ENCODE assay signal across 8 mouse cellular contexts in genomic region chr7:82335211-82336121, GRCm38 (mm10). TPM values are rescaled to one million over a fixed set of nuclear protein-coding genes. Genes with fewer than 3 reads are reported as not detected.
A peak's percentile ranks its signal among the peaks of the same experiment; 100 is the strongest.
DNase-seq lines count a peak whose midpoint lies in the region; ATAC-seq and TF ChIP-seq lines count a peak whose summit lies in the region.

Adamtsl3 (plus strand) TSS chr7:82335694.

- no peak for DNase-seq in liver, adult 2 months (ENCODE audit: extremely low read depth, low read depth, low spot score)
- DNase-seq in liver, result no peak
- peak; percentile 64 for DNase-seq in embryonic facial prominence, embryonic 14.5 days (ENCODE audit: low spot score)
- peak; percentile 50 for DNase-seq in kidney, postnatal 10 days
- peak; percentile 26 for DNase-seq in lung, postnatal 36 days

- no peaks in the 10 kb centered on the region for H3K9me3 ChIP-seq in embryonic facial prominence, embryonic 14.5 days (ENCODE audit: control insufficient read depth, low read length)
- H3K9me3 ChIP-seq in heart, embryonic 14.5 days (ENCODE audit: control insufficient read depth, low read length), result no peaks in the 10 kb centered on the region
- H3K9me3 ChIP-seq in stomach, embryonic 14.5 days (ENCODE audit: control insufficient read depth, low read depth, low read length), result no peaks in the 10 kb centered on the region

- H3K27me3 ChIP-seq in liver, adult 2 months (ENCODE audit: control insufficient read depth, insufficient read depth, low read length), result peaks cover 13% of the 10 kb centered on the region; the same call in 1 of the 2 replicates
- peaks cover 52% of the 10 kb centered on the region for H3K27me3 ChIP-seq in embryonic facial prominence, embryonic 14.5 days (replicated peaks; ENCODE audit: control insufficient read depth, insufficient read depth, low read length)
- peaks cover 59% of the 10 kb centered on the region for H3K27me3 ChIP-seq in heart, embryonic 14.5 days (ENCODE audit: control insufficient read depth, insufficient read depth, low read length)
- H3K27me3 ChIP-seq in stomach, embryonic 14.5 days (ENCODE audit: control insufficient read depth, insufficient read depth, low read length), result peaks cover 20% of the 10 kb centered on the region

- H3K4me2 ChIP-seq in embryonic facial prominence, embryonic 14.5 days (ENCODE audit: low read depth, low read length), result peak within 1 kb of the TSS; percentile 86
- peak within 1 kb of the TSS; percentile 86 for H3K4me2 ChIP-seq in heart, embryonic 14.5 days (ENCODE audit: low read length)
- H3K4me2 ChIP-seq in stomach, embryonic 14.5 days (replicated peaks; ENCODE audit: low read depth, low read length), result peak within 1 kb of the TSS; percentile 84

- no peak for TF ChIP-seq POLR2A in liver, adult 2 months (IDR thresholded peaks at IDR 0.05; ENCODE audit: extremely low read depth, insufficient read depth, low read length)

- no peaks in the 10 kb centered on the region for H3K4me1 ChIP-seq in liver, adult 2 months (ENCODE audit: control insufficient read depth, insufficient read depth, low read length)
- H3K4me1 ChIP-seq in embryonic facial prominence, embryonic 14.5 days (ENCODE audit: control insufficient read depth, insufficient read depth, low read length), result 0 out of 2 replicates have a peak, but pooled peaks cover 4% of the 10 kb centered on the region
- H3K4me1 ChIP-seq in heart, embryonic 14.5 days (ENCODE audit: control insufficient read depth in 2 of 2, insufficient read depth in 2 of 2, low read length in 2 of 2), result peaks cover 4 to 5% of the 10 kb centered on the region in 2 experiments; a peak in 1 of 4 replicates
- H3K4me1 ChIP-seq in stomach, embryonic 14.5 days (ENCODE audit: control insufficient read depth, insufficient read depth, low read length), result 0 out of 2 replicates have a peak, but pooled peaks cover 4% of the 10 kb centered on the region

- no peaks in the 10 kb centered on the region for H3K79me2 ChIP-seq in liver, adult 2 months (ENCODE audit: control insufficient read depth, insufficient read depth, low read length)

- H3K36me3 ChIP-seq in liver, adult 2 months (ENCODE audit: control insufficient read depth, insufficient read depth, low read length), result no peaks in the 10 kb centered on the region
- H3K36me3 ChIP-seq in embryonic facial prominence, embryonic 14.5 days (ENCODE audit: control insufficient read depth, insufficient read depth, low read length), result no peaks in the 10 kb centered on the region
- H3K36me3 ChIP-seq in heart, embryonic 14.5 days (ENCODE audit: control insufficient read depth, insufficient read depth, low read length), result no peaks in the 10 kb centered on the region
- H3K36me3 ChIP-seq in stomach, embryonic 14.5 days (ENCODE audit: control insufficient read depth, insufficient read depth, low read length), result no peaks in the 10 kb centered on the region

- TF ChIP-seq CTCF in liver, adult 2 months (IDR thresholded peaks at IDR 0.05; ENCODE audit: low read depth, low read length), result no peak

- peak; percentile 12; the same call in 1 of the 2 replicates for ATAC-seq in embryonic facial prominence, embryonic 14.5 days (ENCODE audit: low read depth)
- peak; percentile 31; the same call in 1 of the 2 replicates for ATAC-seq in heart, embryonic 14.5 days (ENCODE audit: insufficient number of reproducible peaks, insufficient read depth, low FRiP score, low read depth)
- ATAC-seq in stomach, embryonic 14.5 days (ENCODE audit: insufficient number of reproducible peaks, insufficient read depth, low FRiP score, low read depth), result peak; percentile 20; the same call in 1 of the 2 replicates
- no peak for ATAC-seq in megakaryocyte, adult 5-6 weeks (ENCODE audit: poor library complexity, severe bottlenecking)

- no peak within 1 kb of the TSS for H3K27ac ChIP-seq in liver, adult 2 months (replicated peaks; ENCODE audit: insufficient read depth, low read depth, low read length)
- no peak within 1 kb of the TSS for H3K27ac ChIP-seq in embryonic facial prominence, embryonic 14.5 days (replicated peaks; ENCODE audit: low read depth, low read length)
- no peak within 1 kb of the TSS for H3K27ac ChIP-seq in heart, embryonic 14.5 days (replicated peaks in 1 of 2; ENCODE audit: control insufficient read depth in 1 of 2, insufficient read depth in 1 of 2, low read depth in 2 of 2, low read length in 2 of 2)
- no peak within 1 kb of the TSS for H3K27ac ChIP-seq in stomach, embryonic 14.5 days (ENCODE audit: low read length)

- H3K4me3 ChIP-seq in liver, adult 2 months (ENCODE audit: insufficient read depth, low read depth, low read length), result 0 out of 2 replicates have a peak within 1 kb of the TSS, but pooled peaks have one; percentile 15
- H3K4me3 ChIP-seq in embryonic facial prominence, embryonic 14.5 days (ENCODE audit: low read depth, low read length), result peak within 1 kb of the TSS; percentile 50
- H3K4me3 ChIP-seq in heart, embryonic 14.5 days (ENCODE audit: control insufficient read depth in 1 of 2, insufficient read depth in 1 of 2, low read depth in 1 of 2, low read length in 2 of 2), result peak within 1 kb of the TSS; percentile 52 to 66
- H3K4me3 ChIP-seq in stomach, embryonic 14.5 days (ENCODE audit: low read depth, low read length), result peak within 1 kb of the TSS; percentile 44

- no peak within 1 kb of the TSS for H3K9ac ChIP-seq in liver, adult 2 months (ENCODE audit: low read depth, low read length)
- peak within 1 kb of the TSS; percentile 60 for H3K9ac ChIP-seq in embryonic facial prominence, embryonic 14.5 days (ENCODE audit: low read depth, low read length)
- peak within 1 kb of the TSS; percentile 64 for H3K9ac ChIP-seq in heart, embryonic 14.5 days (ENCODE audit: low read length)
- H3K9ac ChIP-seq in stomach, embryonic 14.5 days (replicated peaks; ENCODE audit: low read depth, low read length), result no peak within 1 kb of the TSS; the same call in 1 of the 2 replicates

- WGBS in liver, adult 2 months, result 2% methylated on average over 76 of the region's 95 CpGs
- WGBS in embryonic facial prominence, embryonic 14.5 days, result 2% methylated on average over 30 of the region's 95 CpGs
- WGBS in heart, embryonic 14.5 days, result under 1% methylated on average over 71 of the region's 95 CpGs
- 1% methylated on average over 83 of the region's 95 CpGs for WGBS in stomach, embryonic 14.5 days

RNA-seq across cellular contexts. Expression of gene Adamtsl3, which starts in this region (rescaled TPM):
- total RNA-seq in liver, adult 2 months (2014; rRNA removed), result 0.09 and 0.13 TPM in 2 replicates
- polyA plus RNA-seq in liver, adult 2 months (2012; rRNA removed), result 0.02 and 0.11 TPM in 2 replicates
- polyA plus RNA-seq in embryonic facial prominence, embryonic 14.5 days (2014; fragmentation: Nextera tagmentation; extraction: Ambion mirVana), result 4.8 and 6.4 TPM in 2 replicates
- 0.70 and 2.7 TPM in 2 replicates for polyA plus RNA-seq in heart, embryonic 14.5 days (2014; fragmentation: Nextera tagmentation; extraction: Ambion mirVana)
- 1.1 and 1.5 TPM in 2 replicates for polyA plus RNA-seq in stomach, embryonic 14.5 days (2014; fragmentation: Nextera tagmentation; extraction: Ambion mirVana)
- total RNA-seq in megakaryocyte, adult 5-6 weeks (2015), result 0.11 and 0.18 TPM in 2 replicates
- 0.15 and 0.16 TPM in 2 replicates for total RNA-seq in megakaryocyte, adult 5-6 weeks (2017)

Comparison
In these comparisons a context has a peak if more than half of its experiments do, and no peak if none do; other contexts are left out.
1. DNase-seq: peak in embryonic facial prominence, embryonic 14.5 days (single experiment), kidney, postnatal 10 days (single experiment) and lung, postnatal 36 days (single experiment); none in liver, adult 2 months (single experiment) and liver (single experiment).
2. H3K9ac ChIP-seq: peak in embryonic facial prominence, embryonic 14.5 days (single experiment) and heart, embryonic 14.5 days (single experiment); none in liver, adult 2 months (single experiment) and stomach, embryonic 14.5 days (single experiment).
3. Peak in every context shown above with its lines, with median percentiles within 50 percentile points of each other: H3K4me3 ChIP-seq and H3K4me2 ChIP-seq.